Mouse (Mus musculus) ES-Bruce4 (cell line): Measurements from ENCODE around the gene Tango2. TPM values are rescaled to one million over a fixed set of nuclear protein-coding genes. Genes with fewer than 3 reads are reported as not detected.

Experiments used
- H3K27ac ChIP-seq: 2 replicates; pipeline ENCODE4 v1.5.1; 2012; ENCODE audit warnings: low read length, inconsistent platforms; ENCODE audit not compliant: insufficient read depth
- H3K27me3 ChIP-seq: 2 replicates; pipeline ENCODE4 v1.6.1; 2012; ENCODE audit warnings: mild to moderate bottlenecking, low read length, inconsistent platforms; ENCODE audit not compliant: control insufficient read depth, poor library complexity, insufficient read depth, severe bottlenecking
- H3K36me3 ChIP-seq: 2 replicates; pipeline ENCODE4 v1.6.1; 2012; ENCODE audit warnings: inconsistent platforms, mild to moderate bottlenecking, low read length, moderate library complexity; ENCODE audit not compliant: control insufficient read depth, poor library complexity, insufficient read depth, severe bottlenecking
- H3K4me1 ChIP-seq: one replicate; pipeline ENCODE4 v1.8.1; 2011; ENCODE audit warnings: low read length; ENCODE audit not compliant: control insufficient read depth, insufficient read depth
- H3K4me3 ChIP-seq: 2 replicates; pipeline ENCODE4 v1.5.1; 2011; ENCODE audit warnings: low read depth, mild to moderate bottlenecking, low read length
- H3K9ac ChIP-seq: 2 replicates; pipeline ENCODE4 v1.6.1; 2012; ENCODE audit warnings: low read depth, mild to moderate bottlenecking, inconsistent platforms; ENCODE audit not compliant: poor library complexity, severe bottlenecking
- H3K9me3 ChIP-seq: replicated peaks from 2 replicates; pipeline ENCODE4 v1.6.1; 2012; ENCODE audit warnings: mild to moderate bottlenecking, low read length, inconsistent platforms; ENCODE audit not compliant: control insufficient read depth, poor library complexity, insufficient read depth, severe bottlenecking
- CTCF ChIP-seq: IDR thresholded peaks from one replicate; pipeline ENCODE4 v1.8.1; 2011; ENCODE audit warnings: low read depth, low read length
- EP300 ChIP-seq: IDR thresholded peaks from 2 replicates; pipeline ENCODE4 v1.6.1; 2011; ENCODE audit warnings: low read depth, low read length; ENCODE audit not compliant: insufficient read depth
- POLR2A ChIP-seq: IDR thresholded peaks from one replicate; pipeline ENCODE4 v1.8.1; 2011; ENCODE audit warnings: low read length; ENCODE audit not compliant: insufficient read depth
- polyA plus RNA-seq: library from polyadenylated mRNA; stranded (reverse); fragments of >200 nt; gene quantifications from 2 replicates; pipeline ENCODE4 v1.2.4, GENCODE M21; 2011; ENCODE audit warnings: low read depth; ENCODE audit not compliant: missing spikeins, insufficient read depth, insufficient read length

Gene Tango2
- polyA plus RNA-seq, 1 experiment = 19.3 TPM

DNA sequence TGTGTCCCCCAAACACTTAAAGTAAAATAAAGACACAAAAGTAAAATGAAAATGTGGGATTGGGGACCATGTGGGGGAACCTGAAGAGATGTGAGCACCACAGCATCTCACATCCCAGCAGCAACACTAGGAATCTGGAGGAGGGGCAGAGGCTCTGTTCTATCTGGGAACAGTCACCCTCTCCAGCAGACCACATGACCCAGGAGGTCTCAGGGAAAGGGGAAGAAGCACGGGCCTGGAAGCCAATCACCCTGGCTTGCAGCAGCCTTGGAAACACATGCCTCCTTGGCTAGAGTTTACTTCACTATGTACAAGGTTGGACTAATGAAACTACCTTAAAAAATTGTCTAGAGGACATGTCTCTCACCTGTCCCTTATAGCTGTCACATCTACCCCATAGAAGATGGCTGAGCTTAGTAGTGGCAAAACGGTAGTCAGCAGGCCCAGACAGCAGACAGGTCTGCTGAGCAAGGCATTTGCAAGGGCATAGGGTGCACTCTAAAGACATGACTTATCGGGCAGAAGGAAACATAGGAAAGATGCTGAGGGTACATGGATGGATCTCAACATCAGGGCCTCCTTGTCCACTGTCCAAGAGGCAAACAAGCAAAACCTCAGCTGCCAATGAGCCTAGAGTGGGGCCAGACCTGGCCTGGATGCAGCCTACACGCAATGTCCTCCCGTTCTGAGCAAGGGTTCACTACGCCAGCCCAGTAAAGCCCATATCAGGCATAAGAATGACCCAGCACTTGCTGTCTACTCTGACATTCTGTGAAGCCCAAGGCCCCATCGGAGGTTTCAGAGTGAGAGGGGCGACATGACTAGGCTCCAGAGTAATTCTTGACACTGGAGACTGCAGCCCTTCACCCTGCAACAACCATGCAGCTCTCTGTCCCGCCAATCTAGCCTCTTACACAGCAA, 5.0 kb downstream of the Tango2 start:
- no peaks in the 10 kb centered on the region for H3K9me3 ChIP-seq
- no peaks in the 10 kb centered on the region for H3K4me1 ChIP-seq
- no peaks in the 10 kb centered on the region for H3K36me3 ChIP-seq
- peak overlapping the region; percentile 58; the same call in 1 of the 2 replicates for H3K9ac ChIP-seq
- no peak overlapping the region for H3K27ac ChIP-seq
- H3K27me3 ChIP-seq = no peaks in the 10 kb centered on the region
- no peak for TF ChIP-seq CTCF
- TF ChIP-seq EP300 = no peak
- TF ChIP-seq POLR2A = no peak
- H3K4me3 ChIP-seq = peak overlapping the region; percentile 81

DNA sequence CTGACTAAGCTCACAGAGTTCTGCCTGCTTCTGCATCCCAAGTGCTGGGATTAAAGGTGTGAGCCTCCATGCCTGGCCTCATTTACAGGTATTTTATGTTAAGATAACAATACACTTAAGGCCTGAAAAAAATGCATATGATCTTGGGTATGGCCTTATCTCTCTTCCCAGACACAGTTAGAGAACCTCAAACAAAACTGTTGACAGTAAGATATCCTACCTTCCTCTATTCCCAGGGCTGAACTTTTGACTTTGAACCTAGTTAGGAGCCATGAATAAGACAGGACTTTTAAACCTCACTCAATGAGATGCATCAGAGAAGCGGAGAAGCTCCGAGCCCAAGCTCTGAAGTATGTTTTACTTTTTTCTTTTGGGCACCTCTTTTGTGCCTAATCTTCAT, 5.8 kb downstream of the Tango2 start:
- H3K9ac ChIP-seq = no peak overlapping the region
- H3K4me1 ChIP-seq = no peaks in the 10 kb centered on the region
- TF ChIP-seq CTCF (no peak), POLR2A (no peak), EP300 (no peak)

GRCm38 (mm10) chr16:18341605-18342004, 6.3 kb downstream of the Tango2 start:
- no peaks in the 10 kb centered on the region for H3K9me3 ChIP-seq
- no peak overlapping the region for H3K9ac ChIP-seq
- TF ChIP-seq CTCF = no peak
- no peaks in the 10 kb centered on the region for H3K36me3 ChIP-seq
- H3K4me3 ChIP-seq = no peak overlapping the region
- H3K27ac ChIP-seq = no peak overlapping the region
- H3K27me3 ChIP-seq = no peaks in the 10 kb centered on the region
- H3K4me1 ChIP-seq = no peaks in the 10 kb centered on the region

More for the DNA sequence above, 5.8 kb downstream of the Tango2 start:
- Histone ChIP-seq H3K9me3 (no peaks in the 10 kb centered on the region), H3K36me3 (no peaks in the 10 kb centered on the region), H3K4me3 (no peak overlapping the region), H3K27ac (no peak overlapping the region), H3K27me3 (no peaks in the 10 kb centered on the region)

GRCm38 (mm10) chr16:18339866-18340265, 8.0 kb downstream of the Tango2 start:
- Histone ChIP-seq H3K9ac (no peak overlapping the region), H3K4me3 (no peak overlapping the region), H3K36me3 (no peaks in the 10 kb centered on the region), H3K9me3 (no peaks in the 10 kb centered on the region), H3K27ac (no peak overlapping the region), H3K27me3 (no peaks in the 10 kb centered on the region), H3K4me1 (no peaks in the 10 kb centered on the region)
- TF ChIP-seq POLR2A (no peak), CTCF (no peak), EP300 (no peak)

- TF ChIP-seq CTCF (no peak), EP300 (no peak), POLR2A (no peak)
- no peaks in the 10 kb centered on the region for H3K27me3 ChIP-seq
- H3K27ac ChIP-seq = no peak overlapping the region
- H3K4me3 ChIP-seq = no peak overlapping the region
- H3K36me3 ChIP-seq = no peaks in the 10 kb centered on the region
- H3K9me3 ChIP-seq = no peaks in the 10 kb centered on the region
- H3K4me1 ChIP-seq = no peaks in the 10 kb centered on the region
- H3K9ac ChIP-seq = no peak overlapping the region
Measured at GRCm38 (mm10) chr16:18337261-18337660, 10.6 kb downstream of the Tango2 start.

DNA sequence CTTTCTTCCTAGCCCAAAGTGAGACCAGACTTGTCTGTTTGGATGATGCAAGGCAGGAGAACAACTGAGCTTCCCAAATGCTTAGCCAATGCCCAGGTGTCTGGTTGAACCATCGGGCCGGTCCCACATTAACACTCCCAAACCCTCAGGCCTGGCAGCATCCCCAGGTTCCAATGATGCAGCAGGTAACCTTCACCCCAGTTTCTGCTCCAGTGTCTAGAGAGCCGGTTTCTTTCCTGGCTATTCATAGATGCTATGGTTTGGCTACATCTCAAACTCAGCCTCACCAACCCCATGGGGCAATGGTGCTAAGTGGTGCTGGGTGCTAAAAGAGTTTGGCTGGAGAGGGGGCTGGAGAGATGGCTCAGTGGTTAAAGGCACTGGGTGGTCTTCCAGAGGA, 11.9 kb downstream of the Tango2 start:
- no peak overlapping the region for H3K27ac ChIP-seq
- H3K9me3 ChIP-seq = no peaks in the 10 kb centered on the region
- no peaks in the 10 kb centered on the region for H3K36me3 ChIP-seq
- no peak for TF ChIP-seq EP300
- no peak for TF ChIP-seq POLR2A
- no peak for TF ChIP-seq CTCF
- no peak overlapping the region for H3K4me3 ChIP-seq
- no peak overlapping the region for H3K9ac ChIP-seq
- H3K27me3 ChIP-seq = no peaks in the 10 kb centered on the region; the same call in 1 of the 2 replicates
- H3K4me1 ChIP-seq = no peaks in the 10 kb centered on the region
